Mouse (Mus musculus) liver, embryonic 14.5 days (tissue): ENCODE measurements around the gene Rbms3. TPM values are rescaled to one million over a fixed set of nuclear protein-coding genes. Genes with fewer than 3 reads are reported as not detected.

ENCODE experiments used
- ATAC-seq: fragments of 200-750 bp; cut with Nextera tagmentation; 2 replicates; pipeline ENCODE4 v1.8.0; 2017; ENCODE audit warnings: moderate number of reproducible peaks, mild to moderate bottlenecking, moderate library complexity; ENCODE audit not compliant: insufficient read depth
- DNase-seq, 3 experiments: peaks; one replicate each; pipeline ENCODE4 v3.0.0-alpha.2; 2012 to 2013; ENCODE audit warnings: low read depth in 3 of 3, low spot score in 3 of 3
- H3K27ac ChIP-seq: fragments of 300-500 bp; sonication (generic); 2 replicates; pipeline ENCODE4 v1.5.1; 2014; ENCODE audit warnings: moderate library complexity, mild to moderate bottlenecking, control low read depth, inconsistent platforms
- H3K27me3 ChIP-seq: fragments of 300-500 bp; sonication (generic); 2 replicates; pipeline ENCODE4 v1.6.1; 2014; ENCODE audit warnings: mild to moderate bottlenecking, low read length, moderate library complexity; ENCODE audit not compliant: control insufficient read depth, insufficient read depth
- H3K36me3 ChIP-seq: fragments of 300-500 bp; sonication (generic); replicated peaks from 2 replicates; pipeline ENCODE4 v1.6.1; 2014; ENCODE audit warnings: low read depth; ENCODE audit not compliant: control insufficient read depth, insufficient read depth
- H3K4me1 ChIP-seq, 2 experiments: fragments of 200-500 bp in 1 of 2; fragments of 300-500 bp in 1 of 2; sonication (generic) in 1 of 2; replicated peaks; 2 replicates each; pipeline ENCODE4 v1.6.1; 2012 to 2014; ENCODE audit warnings: antibody characterized with exemption in 1 of 2, inconsistent platforms in 1 of 2, low read length in 1 of 2; ENCODE audit not compliant: control insufficient read depth in 2 of 2, insufficient read depth in 2 of 2
- H3K4me2 ChIP-seq: fragments of 300-500 bp; sonication (generic); 2 replicates; pipeline ENCODE4 v1.6.1; 2014; ENCODE audit warnings: low read depth, mild to moderate bottlenecking, control low read depth, moderate library complexity
- H3K4me3 ChIP-seq, 2 experiments: fragments of 200-500 bp in 1 of 2; fragments of 300-500 bp in 1 of 2; sonication (generic) in 1 of 2; 2 replicates each; pipeline ENCODE4 v1.5.1; 2012 to 2014; ENCODE audit warnings: low read depth in 2 of 2, low read length in 2 of 2, mild to moderate bottlenecking in 2 of 2, control low read depth in 1 of 2, inconsistent platforms in 1 of 2, moderate library complexity in 1 of 2; ENCODE audit not compliant: insufficient read depth in 1 of 2
- H3K9ac ChIP-seq: fragments of 300-500 bp; sonication (generic); replicated peaks from 2 replicates; pipeline ENCODE4 v1.6.1; 2014; ENCODE audit warnings: mild to moderate bottlenecking, control low read depth, moderate library complexity
- H3K9me3 ChIP-seq: fragments of 300-500 bp; sonication (generic); 2 replicates; pipeline ENCODE4 v1.6.1; 2016; ENCODE audit warnings: low read length, mixed read lengths; ENCODE audit not compliant: control insufficient read depth
- CTCF ChIP-seq: IDR thresholded peaks from 2 replicates; pipeline ENCODE4 v1.5.1; 2016; ENCODE audit warnings: antibody characterized with exemption, low read depth, control low read depth
- EP300 ChIP-seq: IDR thresholded peaks from 2 replicates; pipeline ENCODE4 v1.6.1; 2016; ENCODE audit warnings: antibody characterized with exemption, low read depth
- WGBS: fragments of 180-500 bp; shearing (Covaris S2); extraction: QIAGEN DNeasy Blood & Tissue Kit; methylation state at CpG from one replicate; pipeline ENCODE4 v1.1.7; 2014; ENCODE audit not compliant: insufficient replicate concordance; 5-methylcytosine and 5-hydroxymethylcytosine counted together
- polyA plus RNA-seq, 2 experiments: library from polyadenylated mRNA; depleted of rRNA in 1 of 2; stranded (reverse) in 1 of 2; unstranded in 1 of 2; fragments of >200 nt; fragmentation: Nextera tagmentation in 1 of 2; extraction: Ambion mirVana in 1 of 2; gene quantifications; 2 replicates each; pipeline versions ENCODE4 v1.2.1 to v1.2.3; 2012 to 2014

The Rbms3 gene
- polyA plus RNA-seq, 2 experiments = 0.88 to 2.4 TPM

- H3K9ac ChIP-seq = no peak overlapping the region
- H3K36me3 ChIP-seq = no peaks in the 10 kb centered on the region
- TF ChIP-seq CTCF = no peak
- TF ChIP-seq EP300 = no peak
These were observed 621.5 kb downstream of the Rbms3 start for GRCm38 (mm10) chr9:117008194-117008593.

GRCm38 (mm10) chr9:117002083-117002482 is 627.6 kb downstream of the Rbms3 start:
- H3K27me3 ChIP-seq = no peaks in the 10 kb centered on the region
- 63% methylated on average over 2 of the region's 2 CpGs for WGBS

More at GRCm38 (mm10) chr9:117008194-117008593, 621.5 kb downstream of the Rbms3 start:
- Histone ChIP-seq H3K4me2 (no peak overlapping the region), H3K4me1 (no peaks in the 10 kb centered on the region), H3K27me3 (no peaks in the 10 kb centered on the region), H3K27ac (no peak overlapping the region), H3K9me3 (no peaks in the 10 kb centered on the region), H3K4me3 (no peak overlapping the region)
- ATAC-seq (no peak), DNase-seq (no peak)
- WGBS = 50% methylated on average over 1 of the region's 1 CpGs

GRCm38 (mm10) chr9:116999186-116999585 is 630.5 kb downstream of the Rbms3 start:
- Histone ChIP-seq H3K27me3 (no peaks in the 10 kb centered on the region), H3K9me3 (no peaks in the 10 kb centered on the region), H3K9ac (no peak overlapping the region), H3K27ac (no peak overlapping the region), H3K4me2 (no peak overlapping the region), H3K4me1 (no peaks in the 10 kb centered on the region), H3K36me3 (no peaks in the 10 kb centered on the region), H3K4me3 (no peak overlapping the region)
- TF ChIP-seq EP300 (no peak), CTCF (no peak)
- ATAC-seq (no peak), DNase-seq (no peak)
- WGBS = 58% methylated on average over 6 of the region's 6 CpGs

More at GRCm38 (mm10) chr9:117002083-117002482, 627.6 kb downstream of the Rbms3 start:
- H3K4me3 ChIP-seq = no peak overlapping the region
- no peak overlapping the region for H3K27ac ChIP-seq
- ATAC-seq (no peak), DNase-seq (no peak)
- no peak overlapping the region for H3K4me2 ChIP-seq
- H3K9ac ChIP-seq = no peak overlapping the region
- H3K36me3 ChIP-seq = no peaks in the 10 kb centered on the region
- H3K9me3 ChIP-seq = no peaks in the 10 kb centered on the region
- no peaks in the 10 kb centered on the region for H3K4me1 ChIP-seq
- TF ChIP-seq EP300 (no peak), CTCF (no peak)

DNA sequence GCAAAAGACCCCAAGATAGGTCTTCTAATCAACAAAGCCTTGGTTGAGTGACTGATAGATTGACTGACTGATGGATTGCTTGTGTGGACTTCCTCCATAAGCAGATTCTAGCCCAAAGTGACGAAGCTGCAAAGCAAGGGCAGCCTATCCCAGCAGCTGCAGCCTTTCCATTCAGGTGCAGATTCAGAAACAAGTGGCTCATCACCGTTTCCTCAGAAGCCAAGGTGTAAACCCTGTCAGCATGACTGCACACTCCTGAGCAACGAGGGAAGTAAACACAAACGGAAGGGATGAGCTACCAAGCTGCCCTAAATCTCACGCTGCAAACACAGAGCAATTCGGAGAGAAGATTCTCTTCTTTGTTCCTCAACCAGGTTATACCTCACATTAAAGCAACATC is 639.4 kb downstream of the Rbms3 start:
- H3K9ac ChIP-seq = no peak overlapping the region
- no peak overlapping the region for H3K4me2 ChIP-seq
- no peak for TF ChIP-seq EP300
- TF ChIP-seq CTCF = no peak
- H3K4me3 ChIP-seq = no peak overlapping the region
- no peaks in the 10 kb centered on the region for H3K4me1 ChIP-seq
- DNase-seq = no peak
- H3K36me3 ChIP-seq = no peaks in the 10 kb centered on the region
- no peaks in the 10 kb centered on the region for H3K27me3 ChIP-seq
- no peak for ATAC-seq
- H3K27ac ChIP-seq = no peak overlapping the region
- WGBS = 65% methylated on average over 6 of the region's 6 CpGs
- no peaks in the 10 kb centered on the region for H3K9me3 ChIP-seq

DNA sequence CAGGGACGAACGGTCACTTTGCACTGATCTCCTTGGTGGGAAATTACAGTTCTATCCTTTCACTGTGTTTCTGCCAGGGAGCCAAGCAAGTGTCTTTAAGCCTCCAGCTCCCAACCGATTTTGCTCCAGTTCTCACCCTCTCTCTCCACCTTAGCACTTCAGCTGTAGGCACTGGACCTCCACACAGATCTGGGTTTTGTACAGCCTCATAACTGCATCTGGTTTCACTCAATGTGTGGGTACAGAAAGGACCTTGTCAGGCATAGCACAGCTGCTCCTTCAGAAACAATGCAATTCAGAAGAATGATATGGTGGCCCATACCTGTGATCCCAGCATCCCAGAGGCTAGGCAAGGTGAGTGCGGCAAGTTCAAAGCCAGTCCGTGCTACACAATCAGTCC is 648.9 kb downstream of the Rbms3 start:
- Histone ChIP-seq H3K9me3 (no peaks in the 10 kb centered on the region), H3K27me3 (no peaks in the 10 kb centered on the region), H3K4me3 (no peak overlapping the region), H3K9ac (no peak overlapping the region), H3K4me1 (no peaks in the 10 kb centered on the region), H3K36me3 (no peaks in the 10 kb centered on the region), H3K27ac (no peak overlapping the region), H3K4me2 (no peak overlapping the region)
- no peak for ATAC-seq
- TF ChIP-seq EP300 (no peak), CTCF (no peak)
- WGBS = 75% methylated on average over 5 of the region's 5 CpGs
- no peak for DNase-seq
